Mouse (Mus musculus) kidney, adult 18-20 months (tissue): Measurements from ENCODE around the gene Ints7.
A peak's percentile ranks its signal among the peaks of the same experiment; 100 is the strongest.

ENCODE experiments used
- DNase-seq: peaks from one replicate; pipeline ENCODE4 v3.0.0; 2021

Gene Ints7

DNA sequence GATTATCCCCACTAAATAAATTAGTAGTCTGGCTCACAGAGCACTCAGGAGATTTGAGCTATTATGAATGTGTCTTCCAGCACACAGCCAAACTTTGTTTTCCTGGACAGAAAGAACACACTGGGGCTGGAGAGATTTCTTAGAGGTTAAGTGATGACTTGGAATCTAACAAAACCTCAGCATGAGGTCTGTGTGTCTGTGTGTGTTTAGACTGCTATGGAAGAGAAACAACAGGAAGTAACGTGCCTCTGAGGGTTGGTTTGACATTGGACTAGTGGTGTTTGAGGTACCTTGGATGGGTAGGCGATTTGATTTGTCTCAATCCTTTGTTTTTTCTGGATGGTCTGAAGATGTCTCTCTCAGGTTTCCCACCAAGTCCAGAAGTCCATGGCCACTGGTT lies 58.7 kb downstream of the Ints7 start:
- no peak for DNase-seq

DNA sequence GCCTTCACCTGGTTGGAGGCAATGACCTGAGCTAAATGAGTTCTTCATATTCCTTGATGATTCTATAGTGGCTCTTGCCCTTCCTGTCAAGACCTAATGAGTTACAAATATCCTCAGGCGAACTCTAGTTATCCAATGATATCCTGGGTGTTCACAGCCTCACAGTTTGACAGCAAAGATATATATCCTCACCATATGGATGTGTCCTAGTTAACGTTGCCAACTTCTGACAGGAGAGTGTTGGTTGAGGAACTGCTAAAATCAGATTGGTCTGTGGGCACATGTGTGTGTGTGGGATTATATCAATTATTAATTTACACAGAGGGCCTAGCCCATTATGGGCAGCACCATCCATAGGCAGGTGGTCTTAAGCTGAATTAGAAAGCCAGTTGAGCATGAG lies 63.0 kb downstream of the Ints7 start:
- DNase-seq, result no peak

DNA sequence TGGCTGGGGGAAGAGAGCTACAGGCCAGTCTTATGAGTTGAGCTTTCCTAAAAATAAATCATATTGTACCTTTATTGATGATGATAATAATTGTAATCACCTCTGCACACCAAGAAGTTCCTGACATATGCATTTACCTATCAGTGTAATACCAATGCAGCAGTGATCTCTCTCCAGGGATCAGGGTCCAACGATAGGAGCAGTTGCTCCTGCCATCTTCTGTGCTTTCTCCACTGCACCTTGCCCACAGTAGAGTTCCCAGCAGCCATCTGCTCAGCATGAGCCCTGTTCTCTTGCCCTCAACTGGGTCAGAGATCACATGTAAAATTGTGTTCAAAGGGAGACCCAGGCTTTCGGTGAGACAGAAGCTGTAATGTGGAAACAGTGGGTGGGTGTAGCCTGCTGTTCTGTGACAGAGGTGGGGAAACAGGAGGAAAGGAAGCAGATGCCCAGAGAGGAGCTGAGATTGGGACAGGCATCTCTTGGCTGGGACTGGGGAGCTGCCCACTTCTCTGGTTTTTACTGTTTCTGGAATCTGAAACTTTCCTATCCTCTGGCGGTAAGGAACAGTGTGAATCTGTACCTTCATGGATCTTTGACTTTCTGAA lies 63.9 kb downstream of the Ints7 start:
- no peak for DNase-seq

DNA sequence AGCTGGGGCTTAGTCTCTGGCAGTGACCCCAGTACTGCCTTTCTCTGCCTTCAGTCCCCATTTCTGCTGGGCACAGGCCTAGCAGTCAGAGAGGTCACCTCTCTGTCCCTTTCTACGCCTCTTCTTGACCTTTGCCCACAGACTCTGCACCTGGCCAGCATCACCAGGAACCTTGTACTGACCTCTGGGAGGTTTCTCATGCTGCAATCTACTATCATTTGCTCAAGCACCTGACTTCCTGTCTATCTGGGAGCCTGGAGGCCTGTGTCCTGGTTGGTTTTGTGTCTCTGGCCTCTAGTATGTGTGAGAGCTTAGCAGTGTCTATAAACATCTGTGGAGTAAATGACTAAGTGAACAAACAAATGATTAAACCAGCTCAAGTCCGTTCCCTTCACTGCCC lies 64.7 kb downstream of the Ints7 start:
- DNase-seq, result no peak

DNA sequence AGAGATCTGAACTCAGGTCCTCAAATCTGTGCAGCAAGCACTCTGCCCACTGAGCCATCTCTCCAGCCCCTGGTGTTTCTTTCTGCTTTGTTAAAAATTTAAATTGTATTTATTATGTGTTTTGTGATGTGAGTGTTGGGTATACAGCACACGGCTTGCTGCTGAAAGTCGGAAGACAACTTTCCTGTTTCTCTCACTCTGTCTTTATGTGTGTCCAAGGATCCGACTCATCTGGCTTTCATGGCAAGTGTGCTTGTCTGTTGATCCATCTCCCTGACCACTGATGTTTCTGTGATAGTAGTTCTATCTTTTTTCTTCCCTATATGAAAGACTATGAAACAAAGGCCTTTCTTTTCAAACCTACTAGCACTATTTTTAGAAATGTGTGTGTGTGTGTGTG lies 65.4 kb downstream of the Ints7 start:
- DNase-seq, result no peak

DNA sequence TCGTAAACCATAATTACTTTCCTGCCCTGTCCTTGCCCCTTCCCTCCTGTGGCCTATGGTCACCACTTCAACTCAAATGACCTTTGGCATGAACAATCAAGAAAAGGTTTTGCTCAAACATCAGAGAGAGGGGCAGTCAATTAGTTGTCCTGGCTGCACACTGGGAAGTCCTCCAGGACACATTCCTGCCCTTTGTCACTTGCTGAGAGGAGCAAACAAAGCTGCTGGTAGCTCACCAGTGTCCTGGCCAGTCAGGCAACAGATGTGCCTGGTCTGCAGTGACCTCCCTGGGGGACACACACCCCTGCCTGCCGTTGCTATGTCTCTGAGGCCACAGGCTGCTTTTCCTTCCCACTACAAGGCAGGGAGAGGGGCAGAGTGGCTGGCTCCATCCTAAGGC lies 66.0 kb downstream of the Ints7 start:
- DNase-seq, result peak; percentile 29

DNA sequence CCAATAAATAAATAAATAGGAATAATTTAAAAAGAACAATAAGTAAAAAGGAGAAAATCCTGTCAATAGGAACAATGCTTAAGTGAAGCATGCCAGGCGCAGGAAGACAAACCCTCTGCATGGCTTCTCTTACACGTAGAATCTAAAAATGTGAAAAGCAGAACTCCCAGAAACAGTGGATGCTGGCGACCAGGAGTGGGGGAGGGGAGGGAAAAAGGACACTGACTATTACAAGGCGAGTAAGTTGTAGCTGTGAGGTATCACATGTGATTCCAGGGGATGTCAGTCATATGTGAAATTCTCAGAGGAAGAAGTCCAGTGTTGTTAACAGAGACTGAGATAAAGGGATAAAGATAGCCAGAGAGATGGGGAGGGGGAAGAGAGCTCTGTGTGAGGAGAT lies 67.5 kb downstream of the Ints7 start:
- DNase-seq, result no peak

DNA sequence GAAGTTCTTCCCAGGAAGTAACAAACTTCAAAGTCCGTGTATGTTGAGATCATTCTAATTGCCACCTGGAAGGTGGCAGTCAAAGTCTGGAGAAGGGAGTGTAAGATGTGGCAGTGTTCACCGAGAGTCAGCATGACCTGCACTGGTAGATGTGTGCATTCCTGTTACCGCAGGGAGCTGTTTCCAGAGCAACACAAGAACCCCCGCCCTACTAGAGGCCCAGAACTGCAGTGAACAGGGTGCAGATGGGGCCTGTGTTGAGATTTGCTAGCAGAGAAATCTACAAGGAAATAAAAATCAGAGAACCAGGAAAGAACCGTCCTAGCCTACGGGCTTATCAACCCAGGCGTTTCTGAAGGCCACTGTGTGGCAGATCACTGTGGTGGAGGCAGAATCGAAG lies 70.5 kb downstream of the Ints7 start:
- no peak for DNase-seq

DNA sequence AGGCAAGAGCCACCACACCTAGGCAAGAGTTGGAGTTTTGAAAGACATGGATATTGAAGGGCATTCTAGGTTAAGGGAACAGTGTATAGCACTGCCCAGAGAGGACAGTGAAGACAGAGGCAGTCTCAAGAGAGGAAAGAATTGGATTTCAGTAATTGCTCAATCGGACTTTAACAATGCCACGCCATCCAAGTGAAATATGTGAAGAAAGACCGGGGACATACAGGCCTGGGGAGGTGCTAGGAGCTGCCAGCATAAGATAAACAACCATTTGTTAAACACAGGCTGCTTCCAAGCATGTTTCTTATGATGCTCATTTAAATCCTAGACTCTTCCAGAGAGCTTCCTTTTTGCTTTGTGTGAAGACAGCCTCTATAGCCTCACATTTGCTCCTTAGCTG lies 72.2 kb downstream of the Ints7 start:
- DNase-seq, result no peak

DNA sequence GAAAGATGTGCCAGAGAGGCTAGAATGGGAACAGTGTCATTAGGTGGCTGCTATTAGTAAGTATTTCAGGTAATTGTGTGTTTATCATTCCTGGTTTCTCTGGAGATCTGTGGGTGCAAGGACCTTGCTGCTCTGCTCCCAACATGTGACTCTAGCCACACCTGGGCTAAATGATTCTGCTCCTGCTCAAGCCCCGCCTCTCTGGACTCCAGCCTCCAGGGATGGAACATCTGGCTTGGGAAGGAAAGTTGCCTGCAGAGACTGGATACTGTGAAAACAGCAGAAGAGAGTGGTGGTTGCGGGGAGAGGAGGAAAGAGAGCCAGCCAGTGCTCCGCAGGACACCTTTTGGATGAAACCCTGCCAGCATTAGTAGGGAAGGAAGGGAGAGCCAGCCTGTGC lies 84.0 kb downstream of the Ints7 start:
- DNase-seq, result no peak

DNA sequence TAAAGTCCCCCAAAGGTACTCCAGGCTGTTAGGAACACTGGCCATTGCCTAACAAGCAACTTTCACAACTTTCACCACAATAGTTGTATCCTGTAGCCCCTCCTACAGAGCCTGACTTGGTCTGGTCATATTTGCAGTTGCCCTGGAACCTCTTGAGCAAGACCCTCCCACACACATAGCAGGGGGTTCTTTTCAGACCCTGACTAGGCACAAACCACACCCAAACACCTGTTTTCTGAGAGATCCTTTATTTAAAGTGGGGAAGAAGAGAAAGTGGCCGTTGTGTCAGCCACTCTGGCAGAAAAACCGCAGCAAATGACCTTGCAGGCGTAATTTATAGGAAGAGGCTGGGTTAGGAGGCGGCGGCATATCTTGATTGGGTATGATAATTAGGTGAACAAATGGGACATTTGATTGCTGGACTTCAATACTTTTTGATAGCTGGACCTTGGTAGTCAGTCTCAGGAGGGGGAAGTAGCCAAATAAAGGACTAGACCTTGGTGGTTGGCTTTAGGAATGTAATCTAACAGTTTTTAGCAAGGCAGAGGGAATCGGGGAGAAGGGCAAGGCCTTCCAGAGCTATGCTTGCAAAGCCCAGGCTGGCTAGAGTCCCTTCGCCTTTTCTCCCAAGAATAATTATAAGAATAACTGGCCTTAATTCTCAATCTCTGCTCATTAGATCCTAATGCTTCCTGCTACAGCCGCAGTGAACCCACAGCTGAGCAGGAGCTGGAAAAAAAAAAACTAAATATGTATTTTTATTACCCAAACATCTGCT lies 85.8 kb downstream of the Ints7 start:
- no peak for DNase-seq

DNA sequence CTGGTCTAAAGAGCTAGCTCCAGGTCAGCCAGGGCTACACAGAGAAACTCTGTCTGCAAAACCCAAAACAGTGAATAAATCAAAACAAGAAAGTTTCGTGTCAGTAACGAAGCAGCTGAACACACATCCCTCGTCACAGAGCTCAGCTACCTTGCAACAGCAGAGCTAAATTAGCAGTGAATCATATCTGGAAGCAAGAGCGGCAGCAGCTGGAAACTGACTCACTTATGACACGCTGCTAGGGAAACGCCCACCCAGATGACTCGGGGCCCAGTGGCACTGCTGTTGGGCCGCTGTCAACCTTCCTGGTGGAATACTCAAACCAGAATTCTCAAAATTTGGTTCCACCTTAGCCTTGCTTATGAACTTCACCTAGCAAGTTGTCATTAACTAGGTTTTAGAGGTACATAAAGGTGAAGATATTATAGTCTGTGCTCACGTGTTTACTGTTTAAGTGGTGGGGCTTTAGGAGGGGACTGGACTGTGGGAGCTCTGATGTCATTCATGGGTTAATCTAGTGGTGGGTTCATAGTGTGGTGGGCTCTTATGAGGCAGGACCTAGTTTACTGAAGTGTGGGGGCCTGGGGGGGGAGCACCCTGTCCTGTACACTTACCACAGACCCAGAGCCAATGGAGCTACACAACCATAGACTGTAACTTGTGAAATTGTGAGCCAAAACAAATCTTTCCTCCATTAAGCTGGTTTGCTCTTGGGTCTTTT lies 86.9 kb downstream of the Ints7 start:
- peak; percentile 2 for DNase-seq

DNA sequence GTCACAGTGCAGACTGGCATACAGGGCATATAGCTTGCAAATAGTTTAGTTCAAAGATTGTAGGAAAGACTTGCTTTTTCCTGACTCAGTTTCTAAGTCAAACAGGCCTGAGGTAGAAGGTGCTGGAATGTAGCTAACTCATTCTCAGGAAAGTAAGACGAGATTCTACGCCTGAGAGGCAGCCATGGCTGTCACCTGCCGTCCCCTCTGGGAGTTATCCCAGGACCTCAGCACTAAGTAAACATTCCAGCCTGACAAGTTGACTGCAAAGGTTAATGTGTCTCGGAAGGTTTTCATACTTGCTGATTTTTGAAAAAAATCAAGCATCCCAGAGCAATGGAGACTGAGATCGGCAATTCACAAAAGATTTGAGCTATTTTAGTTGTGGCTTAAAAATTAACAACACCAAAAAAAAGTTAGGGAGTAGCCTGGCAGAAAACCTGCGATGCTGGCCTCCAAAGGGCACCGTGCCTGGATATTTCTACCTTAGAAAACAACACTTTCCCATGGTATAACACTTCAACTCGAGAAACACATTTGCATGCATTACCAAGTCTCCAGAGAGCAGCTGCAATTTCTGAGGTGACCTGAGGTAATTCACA lies 87.6 kb downstream of the Ints7 start:
- peak; percentile 41 for DNase-seq

DNA sequence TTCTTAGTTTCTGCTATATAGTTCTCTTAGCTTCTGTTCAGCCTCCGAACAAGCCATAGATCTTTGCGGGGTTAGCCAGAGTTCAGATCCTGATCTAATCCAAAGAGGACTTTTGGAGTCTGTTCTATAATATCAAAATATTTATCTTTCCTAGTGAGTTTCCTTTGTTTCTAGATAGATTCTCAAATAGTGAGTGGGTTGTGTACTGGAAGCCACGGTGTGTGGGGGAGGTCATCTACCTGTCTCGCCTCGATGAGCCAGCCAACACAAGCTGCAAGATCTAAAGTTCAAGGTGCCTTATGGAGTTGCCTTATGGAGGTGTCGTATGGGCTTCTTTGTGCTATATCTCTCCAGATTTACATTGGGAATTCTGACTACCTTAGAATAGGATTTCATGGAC lies 88.2 kb downstream of the Ints7 start:
- DNase-seq, result no peak

DNA sequence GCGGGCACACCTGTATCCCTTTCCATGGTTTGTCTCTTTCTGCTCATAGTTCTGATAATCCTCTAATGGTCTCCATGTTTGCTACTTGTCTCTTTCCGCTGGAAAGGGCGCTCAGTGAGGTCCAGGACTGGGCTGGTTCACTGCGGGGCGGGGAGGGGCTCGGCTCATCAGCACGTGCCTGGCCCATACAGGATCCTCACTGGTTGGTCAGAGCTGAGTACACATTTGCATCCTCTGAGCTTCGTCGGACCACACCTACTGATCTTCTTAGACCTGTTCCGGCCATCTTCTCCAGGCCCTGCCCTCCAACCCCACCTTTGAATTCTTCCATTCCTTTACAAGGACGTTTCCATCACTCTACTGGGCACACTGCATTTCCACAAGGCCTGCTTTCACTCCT lies 90.9 kb downstream of the Ints7 start:
- no peak for DNase-seq

DNA sequence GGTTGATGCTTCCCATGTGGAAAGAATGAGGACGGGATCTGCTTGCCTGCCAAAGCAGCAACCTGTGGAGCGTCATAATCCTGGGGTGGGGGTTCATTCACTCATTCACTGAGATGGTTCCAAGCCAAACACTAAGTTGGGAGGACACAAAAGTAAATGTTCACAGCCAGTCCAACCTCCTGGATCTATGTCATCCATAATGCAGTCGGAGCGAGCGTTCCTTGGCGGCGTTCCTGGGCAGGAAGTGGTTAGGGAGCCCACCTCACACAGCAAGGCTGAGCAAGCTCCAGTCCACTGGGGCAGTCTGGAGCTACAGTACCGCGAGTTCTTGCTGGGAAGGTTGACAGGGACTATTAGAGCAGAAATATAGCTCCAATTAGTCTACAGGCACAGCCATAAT lies 92.6 kb downstream of the Ints7 start:
- DNase-seq, result no peak
